Mouse (Mus musculus): Measurements from ENCODE around the gene Reln.

- no peak for TF ChIP-seq CTCF (IDR thresholded peaks at IDR 0.05; ENCODE audit: low read depth, low read length)
- no peak for TF ChIP-seq POLR2A (IDR thresholded peaks at IDR 0.05; ENCODE audit: extremely low read depth, insufficient read depth, low read length)
Measured at GRCm38 (mm10) chr5:21934811-21935396, 409.6 kb downstream of the Reln start.

All from liver, adult 2 months (tissue).